Mouse (Mus musculus) testis, adult 2 months (tissue): ENCODE results near the gene Pcgf6.

Experiments
- CTCF ChIP-seq: fragments of 200-500 bp; IDR thresholded peaks from 2 replicates; pipeline ENCODE4 v1.5.1; 2012; ENCODE audit warnings: low read depth, mild to moderate bottlenecking, inconsistent platforms, low read length, moderate library complexity; ENCODE audit not compliant: control insufficient read depth, insufficient read depth, insufficient replicate concordance
- POLR2A ChIP-seq: fragments of 200-500 bp; IDR thresholded peaks from 2 replicates; pipeline ENCODE4 v1.6.1; 2012; ENCODE audit warnings: low read depth, mild to moderate bottlenecking, inconsistent platforms, low read length, moderate library complexity; ENCODE audit not compliant: control insufficient read depth

DNA sequence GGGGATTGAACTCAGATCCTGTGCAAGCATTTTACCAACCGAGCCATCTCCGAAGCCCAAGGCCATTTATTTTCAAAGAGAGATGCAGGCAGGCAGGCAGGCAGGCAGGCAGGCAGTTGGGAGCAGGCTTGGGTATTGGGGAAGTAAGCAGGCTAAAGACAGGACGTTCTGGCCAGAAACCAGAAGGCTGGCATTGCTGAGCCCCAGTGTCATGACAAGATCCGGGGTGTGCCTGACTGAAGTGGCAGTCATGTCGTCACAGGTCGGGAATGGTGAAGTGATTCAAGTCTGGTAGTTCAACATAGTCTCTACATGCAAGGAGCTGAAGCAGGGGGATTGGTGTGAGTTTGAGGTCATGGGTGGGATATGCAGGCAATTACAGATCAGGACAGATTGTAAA lies 63.1 kb downstream of the Pcgf6 start:
- no peak for TF ChIP-seq CTCF
- TF ChIP-seq POLR2A = no peak
